In genomic region chr2:26600664-26601063, GRCm38 (mm10) we compare ENCODE assay signal across 29 mouse cellular contexts. TPM values are rescaled to one million over a fixed set of nuclear protein-coding genes. Genes with fewer than 3 reads are reported as not detected.
DNase-seq lines count a peak whose midpoint lies in the region; ATAC-seq lines count a peak whose summit lies in the region.
"Had no signal": no experiment of that assay in that cellular context is flagged by ENCODE, and none has a peak within 500 bp of the region (broad histone marks: within the 10 kb centered on the region; RNA-seq: fewer than 3 reads in every experiment).

No protein-coding gene starts in this region.

- intact Hi-C loops in left cerebral cortex, postnatal 36 days (cut with DNase I), result no loop called here

- 0 out of 2 replicates have a peak, but pooled peaks cover 4% of the 10 kb centered on the region for H3K36me3 ChIP-seq in intestine, embryonic 16.5 days (ENCODE audit: control insufficient read depth, insufficient read depth, low read length)
- H3K36me3 ChIP-seq in intestine, embryonic 15.5 days, result 0 out of 2 replicates have a peak, but pooled peaks cover 3% of the 10 kb centered on the region
- no peaks in the 10 kb centered on the region; the same call in none of the 2 replicates for H3K36me3 ChIP-seq in liver, embryonic 12.5 days
- no peaks in the 10 kb centered on the region for H3K36me3 ChIP-seq in midbrain, embryonic 16.5 days (ENCODE audit: control insufficient read depth, insufficient read depth, low read length)
- H3K36me3 ChIP-seq: embryonic facial prominence, embryonic 12.5 days; neural tube, embryonic 13.5 days had no signal

- H3K9me3 ChIP-seq in intestine, embryonic 16.5 days (ENCODE audit: control insufficient read depth, low read length), result no peaks in the 10 kb centered on the region
- H3K9me3 ChIP-seq in intestine, embryonic 15.5 days, result no peaks in the 10 kb centered on the region
- no peaks in the 10 kb centered on the region for H3K9me3 ChIP-seq in liver, embryonic 12.5 days (replicated peaks)
- no peaks in the 10 kb centered on the region for H3K9me3 ChIP-seq in midbrain, embryonic 16.5 days (replicated peaks; ENCODE audit: control insufficient read depth, low read length, poor library complexity, severe bottlenecking)
- H3K9me3 ChIP-seq: embryonic facial prominence, embryonic 12.5 days; forebrain, embryonic 13.5 days; limb, embryonic 13.5 days; neural tube, embryonic 13.5 days had no signal

- H3K9ac ChIP-seq in intestine, embryonic 16.5 days (ENCODE audit: low read depth, low read length), result no peak overlapping the region
- no peak overlapping the region for H3K9ac ChIP-seq in intestine, embryonic 15.5 days
- no peak overlapping the region for H3K9ac ChIP-seq in liver, embryonic 12.5 days
- H3K9ac ChIP-seq in midbrain, embryonic 16.5 days (ENCODE audit: low read depth, low read length), result no peak overlapping the region
- H3K9ac ChIP-seq: embryonic facial prominence, embryonic 12.5 days; forebrain, embryonic 13.5 days; limb, embryonic 13.5 days; neural tube, embryonic 13.5 days had no signal

- H3K4me3 ChIP-seq in intestine, embryonic 16.5 days (ENCODE audit: low read length), result no peak overlapping the region
- H3K4me3 ChIP-seq in intestine, embryonic 15.5 days (replicated peaks), result no peak overlapping the region
- H3K4me3 ChIP-seq in liver, embryonic 12.5 days, result no peak overlapping the region
- no peak overlapping the region for H3K4me3 ChIP-seq in midbrain, embryonic 16.5 days (ENCODE audit: low read depth, low read length)
- H3K4me3 ChIP-seq: embryonic facial prominence, embryonic 12.5 days; erythroblast, embryonic 14.5 days; forebrain, embryonic 13.5 days; heart, adult 2 months; limb, embryonic 13.5 days; neural tube, embryonic 13.5 days had no signal

- peaks cover 23% of the 10 kb centered on the region for H3K4me1 ChIP-seq in intestine, embryonic 16.5 days (ENCODE audit: control insufficient read depth, insufficient read depth, low read length)
- peaks cover 21% of the 10 kb centered on the region for H3K4me1 ChIP-seq in intestine, embryonic 15.5 days (replicated peaks)
- peaks cover 56% of the 10 kb centered on the region for H3K4me1 ChIP-seq in liver, embryonic 12.5 days
- H3K4me1 ChIP-seq in midbrain, embryonic 16.5 days (ENCODE audit: control insufficient read depth, insufficient read depth, low read length), result peaks cover 3% of the 10 kb centered on the region; the same call in 1 of the 2 replicates

- H3K27me3 ChIP-seq in intestine, embryonic 16.5 days (replicated peaks; ENCODE audit: control insufficient read depth, insufficient read depth, low read length), result no peaks in the 10 kb centered on the region
- no peaks in the 10 kb centered on the region for H3K27me3 ChIP-seq in intestine, embryonic 15.5 days (replicated peaks)
- H3K27me3 ChIP-seq in liver, embryonic 12.5 days (replicated peaks), result peaks cover 30% of the 10 kb centered on the region
- peaks cover 23% of the 10 kb centered on the region for H3K27me3 ChIP-seq in midbrain, embryonic 16.5 days (ENCODE audit: control insufficient read depth, insufficient read depth, low read depth, low read length)

- ATAC-seq in intestine, embryonic 16.5 days, result no peak
- ATAC-seq in intestine, embryonic 15.5 days, result no peak
- ATAC-seq in liver, embryonic 12.5 days, result peak; percentile 33
- ATAC-seq in midbrain, embryonic 16.5 days, result no peak
- ATAC-seq: activated CD4-positive, CD25-positive, alpha-beta regulatory T cell, adult 4 months; forebrain, embryonic 13.5 days had no signal

- no peak overlapping the region for H3K4me2 ChIP-seq in intestine, embryonic 16.5 days (ENCODE audit: low read depth, low read length)
- no peak overlapping the region for H3K4me2 ChIP-seq in intestine, embryonic 15.5 days (replicated peaks)
- no peak overlapping the region for H3K4me2 ChIP-seq in liver, embryonic 12.5 days
- H3K4me2 ChIP-seq in midbrain, embryonic 16.5 days (ENCODE audit: low read length), result no peak overlapping the region
- H3K4me2 ChIP-seq: embryonic facial prominence, embryonic 12.5 days; forebrain, embryonic 13.5 days; limb, embryonic 13.5 days; midbrain, embryonic 11.5 days; neural tube, embryonic 13.5 days had no signal

- peak overlapping the region; percentile 18; the same call in 1 of the 2 replicates for H3K27ac ChIP-seq in intestine, embryonic 16.5 days (ENCODE audit: low read length)
- no peak overlapping the region for H3K27ac ChIP-seq in intestine, embryonic 15.5 days
- H3K27ac ChIP-seq in liver, embryonic 12.5 days, result peak overlapping the region; percentile 49
- no peak overlapping the region for H3K27ac ChIP-seq in midbrain, embryonic 16.5 days (ENCODE audit: low read length)
- H3K27ac ChIP-seq: embryonic facial prominence, embryonic 12.5 days; forebrain, embryonic 13.5 days; heart, adult 2 months; limb, embryonic 13.5 days; neural tube, embryonic 13.5 days had no signal

- WGBS in intestine, embryonic 16.5 days, result 65% methylated on average over 2 of the region's 2 CpGs
- WGBS in intestine, embryonic 15.5 days, result 73% methylated on average over 2 of the region's 2 CpGs
- WGBS in liver, embryonic 12.5 days (ENCODE audit: insufficient replicate concordance), result 63% methylated on average over 2 of the region's 2 CpGs
- 90% methylated on average over 2 of the region's 2 CpGs for WGBS in midbrain, embryonic 16.5 days

- peak; percentile 74 for DNase-seq in R1 (ENCODE audit: low read depth, low spot score)
- peak; percentile 47 for DNase-seq in yolk sac, embryonic 10.5 days (ENCODE audit: low spot score)
- DNase-seq in left cerebral cortex, postnatal 36 days (ENCODE audit: low spot score in 2 of 2), result no peak
- DNase-seq: B cell, adult 2 months; cerebellum, adult 8-10 months; gastrocnemius, postnatal 10 days; spleen, adult 18-20 months; thymus, postnatal 25 days had no signal

RNA-seq across cellular contexts. Expression of gene Agpat2, which starts 3.6 kb away (rescaled TPM):
- polyA plus RNA-seq in intestine, embryonic 16.5 days (2015; fragmentation: Nextera tagmentation; extraction: Ambion mirVana), result 113 and 116 TPM in 2 replicates
- polyA plus RNA-seq in intestine, embryonic 15.5 days (2015; fragmentation: Nextera tagmentation; extraction: Ambion mirVana), result 79.9 and 90.3 TPM in 2 replicates
- 26.7 and 28.7 TPM in 2 replicates for polyA plus RNA-seq in liver, embryonic 12.5 days (2016; fragmentation: Nextera tagmentation; extraction: Ambion mirVana)
- polyA plus RNA-seq in midbrain, embryonic 16.5 days (2015; fragmentation: Nextera tagmentation; extraction: Ambion mirVana), result 4.0 and 4.1 TPM in 2 replicates
- total RNA-seq in left cerebral cortex, postnatal 36 days (2021), result 1 to 10 TPM; 1.5 to 1.6 TPM

RNA-seq across cellular contexts. Expression of gene Gm20532, which starts 14.2 kb away (rescaled TPM):
- polyA plus RNA-seq in intestine, embryonic 16.5 days (2015; fragmentation: Nextera tagmentation; extraction: Ambion mirVana), result not detected in 2 replicates
- not detected in 2 replicates for polyA plus RNA-seq in intestine, embryonic 15.5 days (2015; fragmentation: Nextera tagmentation; extraction: Ambion mirVana)
- polyA plus RNA-seq in liver, embryonic 12.5 days (2016; fragmentation: Nextera tagmentation; extraction: Ambion mirVana), result not detected in 2 replicates
- polyA plus RNA-seq in midbrain, embryonic 16.5 days (2015; fragmentation: Nextera tagmentation; extraction: Ambion mirVana), result 0.30 TPM in 1 of 2 replicates, not detected in the other
- not detected for total RNA-seq in left cerebral cortex, postnatal 36 days (2021)
- total RNA-seq: adrenal gland, postnatal 4 days; heart, adult 2 months; hematopoietic stem cell, adult 5-6 weeks; layer of hippocampus, postnatal 14 days had no signal
- polyA plus RNA-seq: activated CD4-positive, CD25-positive, alpha-beta regulatory T cell, adult 4 months; cortical plate, adult 2 months; embryonic facial prominence, embryonic 12.5 days; erythroblast, embryonic 14.5 days; forebrain, embryonic 13.5 days; frontal cortex, adult 2 months; heart, adult 2 months; heart, embryonic 14.5 days; kidney, embryonic 14.5 days; large intestine, adult 2 months; limb, embryonic 13.5 days; lung, embryonic 16.5 days; midbrain, embryonic 11.5 days; neural tube, embryonic 13.5 days had no signal

RNA-seq across cellular contexts. Expression of gene Egfl7, which starts 20.9 kb away (rescaled TPM):
- 110 and 118 TPM in 2 replicates for polyA plus RNA-seq in intestine, embryonic 16.5 days (2015; fragmentation: Nextera tagmentation; extraction: Ambion mirVana)
- 113 and 124 TPM in 2 replicates for polyA plus RNA-seq in intestine, embryonic 15.5 days (2015; fragmentation: Nextera tagmentation; extraction: Ambion mirVana)
- polyA plus RNA-seq in liver, embryonic 12.5 days (2016; fragmentation: Nextera tagmentation; extraction: Ambion mirVana), result 106 and 120 TPM in 2 replicates
- polyA plus RNA-seq in midbrain, embryonic 16.5 days (2015; fragmentation: Nextera tagmentation; extraction: Ambion mirVana), result 62.0 and 64.4 TPM in 2 replicates
- 10 to 100 TPM; 61.6 to 85.2 TPM for total RNA-seq in left cerebral cortex, postnatal 36 days (2021)

RNA-seq across cellular contexts. Expression of gene Fam69b, which starts 27.6 kb away (rescaled TPM):
- polyA plus RNA-seq in intestine, embryonic 16.5 days (2015; fragmentation: Nextera tagmentation; extraction: Ambion mirVana), result 24.8 and 27.0 TPM in 2 replicates
- polyA plus RNA-seq in intestine, embryonic 15.5 days (2015; fragmentation: Nextera tagmentation; extraction: Ambion mirVana), result 31.1 and 32.6 TPM in 2 replicates
- polyA plus RNA-seq in liver, embryonic 12.5 days (2016; fragmentation: Nextera tagmentation; extraction: Ambion mirVana), result 4.6 and 5.5 TPM in 2 replicates
- 153 and 155 TPM in 2 replicates for polyA plus RNA-seq in midbrain, embryonic 16.5 days (2015; fragmentation: Nextera tagmentation; extraction: Ambion mirVana)
- 10 to 100 TPM; 69.1 to 81.4 TPM for total RNA-seq in left cerebral cortex, postnatal 36 days (2021)
- polyA plus RNA-seq: erythroblast, embryonic 14.5 days had no signal

Comparison
In these comparisons a context has a peak if more than half of its experiments do, and no peak if none do; other contexts are left out.
1. H3K27ac ChIP-seq: peak in intestine, embryonic 16.5 days (single experiment) and liver, embryonic 12.5 days (single experiment); none in intestine, embryonic 15.5 days (single experiment) and midbrain, embryonic 16.5 days (single experiment).
2. DNase-seq: peak in R1 (single experiment) and yolk sac, embryonic 10.5 days (single experiment); none in left cerebral cortex, postnatal 36 days (0 of 2).